Mouse (Mus musculus) ovary, adult 10 weeks (tissue): Measurements from ENCODE around the gene Vstm5. TPM values are rescaled to one million over a fixed set of nuclear protein-coding genes. Genes with fewer than 3 reads are reported as not detected.

ENCODE experiments used
- polyA plus RNA-seq: library from polyadenylated mRNA; stranded (reverse); fragments of 350-450 nt; fragmentation: Illumina TruSeq; extraction: RNeasy Lipid Tissue Mini Kit (QIAGEN cat#74804); gene quantifications from one replicate; pipeline ENCODE4 v1.2.3, GENCODE M21; 2014

Vstm5 gene
- 0.68 TPM for polyA plus RNA-seq

DNA sequence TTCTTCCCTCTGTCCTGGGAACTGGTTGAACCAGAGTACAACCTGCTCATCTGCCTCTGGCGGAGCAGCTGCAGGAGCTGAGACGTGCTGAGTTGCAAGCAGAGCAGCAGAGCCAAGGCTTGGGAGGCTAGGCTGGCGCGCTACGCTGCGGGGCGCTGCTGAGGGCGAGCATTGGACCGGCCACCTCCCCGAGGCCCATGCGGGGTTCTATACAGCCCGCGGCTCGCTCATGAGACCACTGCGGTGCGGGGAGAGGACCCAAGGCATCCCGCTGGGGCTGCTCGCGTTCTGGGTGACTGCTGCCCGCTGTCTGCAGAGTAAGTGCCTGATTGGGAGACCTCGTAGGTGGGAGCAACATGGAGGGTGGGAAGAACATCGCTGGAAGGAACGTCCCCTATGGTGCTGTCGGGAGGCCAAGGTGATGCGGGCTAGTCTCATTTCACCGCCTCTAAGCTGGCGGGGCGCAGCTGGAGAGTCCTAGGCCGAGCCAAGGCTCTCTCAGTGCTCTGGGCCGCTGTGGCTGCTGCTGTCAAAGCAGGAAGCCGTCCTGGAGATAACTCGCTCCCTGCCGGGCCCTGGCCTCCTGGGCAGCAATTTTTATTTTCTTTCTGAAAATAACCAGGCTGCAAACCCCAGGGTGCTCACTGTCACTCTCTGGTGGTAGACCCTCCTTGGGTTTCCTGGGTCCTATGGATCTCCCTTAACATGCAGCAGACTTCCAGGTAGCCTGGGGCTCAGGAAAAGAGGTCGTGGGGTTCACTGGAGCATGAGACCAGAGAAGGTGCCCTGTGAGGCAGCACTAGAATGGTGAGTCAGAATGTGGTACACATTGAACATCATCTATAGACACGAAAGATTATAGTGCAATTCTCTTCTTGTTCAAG, at the start of gene Vstm5:
TSS of gene Vstm5 (plus strand) at position 4 of the 884 bp plus-strand sequence.

DNA sequence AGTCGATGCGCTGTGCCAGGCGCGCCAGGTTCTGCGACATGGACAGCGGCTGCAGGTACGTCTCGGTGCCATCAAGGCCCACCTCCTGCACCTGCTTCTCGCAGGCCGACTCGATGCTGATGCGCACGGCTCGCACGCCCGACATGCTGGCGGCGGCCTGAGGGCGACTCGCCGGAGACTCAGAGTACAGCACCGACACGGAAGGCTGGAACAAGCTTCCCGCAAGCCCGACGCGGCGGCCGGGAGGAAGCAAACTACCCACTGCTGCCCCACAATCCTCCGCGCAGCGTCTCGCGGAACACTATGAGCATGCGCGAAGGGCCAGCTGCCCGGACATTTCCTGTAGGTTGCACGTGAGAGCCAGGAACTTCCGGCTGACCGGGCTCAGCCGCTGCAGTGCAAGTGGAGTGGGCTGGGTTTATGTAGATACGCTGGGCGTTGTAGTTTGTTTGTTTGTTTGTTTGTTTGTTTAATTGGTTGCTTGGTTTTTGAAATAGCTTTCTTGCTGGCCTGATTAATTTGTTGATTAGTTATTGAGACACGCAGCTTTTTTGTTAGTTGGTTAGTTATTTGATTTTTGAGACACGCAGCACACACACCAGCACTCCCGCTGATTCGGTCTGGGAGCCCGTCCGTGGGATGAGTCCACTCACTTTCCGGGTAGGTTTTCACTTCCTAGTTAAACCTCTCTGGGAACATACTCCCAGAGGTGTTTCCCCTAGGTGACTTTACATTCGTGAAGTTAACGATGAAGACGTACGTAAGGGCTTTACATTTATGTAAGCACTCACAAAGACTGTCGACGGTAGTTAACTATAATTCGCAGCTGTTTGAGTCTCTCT, 41.0 kb downstream of the Vstm5 start, which contains the start of gene Med17:
TSS of gene Med17 (minus strand) at position 283 of the 842 bp plus-strand sequence.

DNA sequence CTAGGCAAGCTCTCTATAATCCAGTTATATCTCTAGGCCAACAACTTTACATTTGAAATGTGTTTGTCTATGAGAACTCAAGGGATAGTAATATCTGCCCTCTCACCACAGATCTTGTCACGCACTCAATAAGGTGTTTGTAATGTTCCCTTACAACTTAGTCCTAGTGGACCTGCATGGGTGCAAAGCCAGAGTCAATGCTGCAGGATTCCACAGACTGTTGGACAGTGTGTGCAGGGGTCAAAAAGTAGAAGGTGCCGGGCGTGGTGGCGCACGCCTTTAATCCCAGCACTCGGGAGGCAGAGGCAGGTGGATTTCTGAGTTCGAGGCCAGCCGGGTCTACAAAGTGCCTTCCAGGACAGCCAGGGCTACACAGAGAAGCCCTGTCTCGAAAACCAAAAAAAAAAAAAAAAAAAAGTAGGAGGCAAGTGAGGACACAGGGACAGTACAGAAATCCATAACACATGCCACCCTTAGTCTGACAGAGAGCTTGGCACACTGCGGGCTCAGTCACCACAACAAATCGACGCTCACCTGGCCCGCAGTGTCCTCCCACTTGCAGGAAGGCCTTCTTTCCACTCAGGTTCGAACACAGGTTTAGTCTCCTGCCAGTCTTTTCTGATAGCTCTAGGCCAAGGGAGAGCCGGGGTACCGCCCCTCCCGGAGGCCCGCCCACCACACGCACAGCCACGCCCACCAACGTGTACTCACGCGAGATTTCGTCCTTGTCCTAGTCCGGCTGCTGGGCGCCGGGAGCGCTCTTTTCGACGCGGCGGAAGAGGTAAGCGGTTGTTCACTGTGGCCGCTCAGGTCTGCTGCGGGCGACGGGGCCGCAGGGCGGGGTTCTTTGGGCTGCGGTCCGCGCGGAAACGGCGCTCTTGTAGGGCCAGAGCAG, 66.9 kb downstream of the Vstm5 start, which contains the start of gene Taf1d:
TSS of gene Taf1d (plus strand) at position 712 of the 895 bp plus-strand sequence.

DNA sequence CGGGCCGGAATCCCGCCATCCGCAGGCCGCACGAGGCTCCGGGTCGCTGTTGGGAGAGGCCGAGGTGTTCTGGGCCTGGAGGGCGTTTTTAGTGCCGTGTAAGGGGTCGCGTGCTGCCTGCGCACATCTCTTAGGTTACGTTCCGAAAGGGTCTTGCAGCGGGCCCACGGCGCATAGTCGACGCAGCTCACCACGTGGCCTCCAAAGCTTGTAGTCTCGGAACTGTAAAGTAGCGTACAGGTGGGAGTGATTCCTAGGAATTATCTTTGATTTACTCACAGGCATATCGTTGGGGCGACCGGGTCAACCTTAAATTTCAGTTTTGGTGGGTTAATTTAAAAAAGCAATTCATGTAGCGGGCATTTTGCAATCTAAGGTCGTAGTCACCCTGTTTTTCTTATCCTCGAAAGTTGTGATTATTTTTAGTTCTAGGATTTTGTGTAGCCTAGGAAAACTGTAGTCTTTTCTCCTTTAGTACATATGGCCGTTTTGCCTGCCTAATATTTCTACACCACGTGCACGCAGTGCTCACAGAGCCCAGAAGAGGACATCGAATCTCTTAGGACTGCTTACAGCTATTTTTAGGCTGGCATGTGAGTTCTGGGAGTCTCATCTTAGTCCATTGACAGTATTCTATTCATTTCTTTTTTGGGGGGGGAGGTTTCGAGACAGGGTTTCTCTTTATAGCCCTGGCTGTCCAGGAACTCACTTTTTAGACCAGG, 67.7 kb downstream of the Vstm5 start, which contains the start of gene 4931406C07Rik:
TSS of gene 4931406C07Rik (minus strand) at position 51 of the 722 bp plus-strand sequence.

Other genes starting within 250 kb of the Vstm5 start
- gene Panx1, start 193.6 kb upstream of the Vstm5 start, polyA plus RNA-seq, result 14.1 TPM
- gene Hephl1, start 126.9 kb upstream of the Vstm5 start, polyA plus RNA-seq, result 0.71 TPM
- 80.6 TPM for gene Med17, start 40.9 kb downstream of the Vstm5 start, polyA plus RNA-seq
- gene Taf1d, start 67.2 kb downstream of the Vstm5 start, polyA plus RNA-seq, result 169 TPM
- gene 4931406C07Rik, start 67.4 kb downstream of the Vstm5 start, polyA plus RNA-seq, result 92.2 TPM
- gene Cep295, start 118.7 kb downstream of the Vstm5 start, polyA plus RNA-seq, result 35.7 TPM